Mouse (Mus musculus) G1E (cell line): Measurements from ENCODE around the gene Fem1a.

Experiments used
- CTCF ChIP-seq: IDR thresholded peaks from 2 replicates; pipeline ENCODE4 v1.5.1; 2012; ENCODE audit warnings: low read depth, low read length, inconsistent platforms, mixed read lengths
- GATA1 ChIP-seq: IDR thresholded peaks from 2 replicates; pipeline ENCODE4 v1.6.1; 2012; ENCODE audit warnings: borderline replicate concordance, low read length, inconsistent platforms, mixed read lengths
- GATA2 ChIP-seq: IDR thresholded peaks from 2 replicates; pipeline ENCODE4 v1.6.1; 2012; ENCODE audit warnings: low read depth, low read length, inconsistent platforms, borderline replicate concordance
- POLR2AphosphoS5 ChIP-seq: IDR thresholded peaks from 2 replicates; pipeline ENCODE4 v1.6.1; 2012; ENCODE audit warnings: low read depth, low read length, inconsistent platforms; ENCODE audit not compliant: insufficient replicate concordance
- TAL1 ChIP-seq: conservative IDR thresholded peaks from 2 replicates; pipeline ENCODE4 v1.6.1; 2012; ENCODE audit warnings: low read depth, low read length, inconsistent platforms, mixed read lengths

- TF ChIP-seq CTCF (no peak), TAL1 (no peak), GATA1 (no peak), POLR2AphosphoS5 (no peak), GATA2 (no peak)
Measured at GRCm38 (mm10) chr17:56276643-56277566, 20.3 kb downstream of the Fem1a start, which contains the start of gene Ticam1.
